Mouse (Mus musculus): ENCODE data around the gene Acad10.
"Not testable (repeated sequence)": the region's sequence is repeated elsewhere in the genome, so short reads cannot be mapped to it uniquely, and the experiment has no call there.

Acad10 gene

GRCm38 (mm10) chr5:121656866-121657265 is 3.4 kb downstream of the Acad10 start:
- DNase-seq: not testable (repeated sequence)

GRCm38 (mm10) chr5:121654526-121654925 is 5.8 kb downstream of the Acad10 start:
- no peak for DNase-seq

GRCm38 (mm10) chr5:121649134-121649533 is 11.2 kb downstream of the Acad10 start:
- no peak for DNase-seq

GRCm38 (mm10) chr5:121639601-121640000 is 20.7 kb downstream of the Acad10 start:
- no peak for DNase-seq

GRCm38 (mm10) chr5:121637296-121637695 is 23.0 kb downstream of the Acad10 start:
- no peak for DNase-seq

GRCm38 (mm10) chr5:121634668-121635067 is 25.6 kb downstream of the Acad10 start:
- DNase-seq: no peak

GRCm38 (mm10) chr5:121632804-121633203 is 27.5 kb downstream of the Acad10 start:
- DNase-seq: no peak

- not testable (repeated sequence) for DNase-seq
Measured at GRCm38 (mm10) chr5:121631106-121631647, 29.1 kb downstream of the Acad10 start.

- DNase-seq: peak; percentile 42 to 76
Measured at GRCm38 (mm10) chr5:121627871-121628270, 32.4 kb downstream of the Acad10 start.

- no peak for DNase-seq
Measured at GRCm38 (mm10) chr5:121623241-121623640, 37.1 kb downstream of the Acad10 start.

- no peak for DNase-seq
Measured at GRCm38 (mm10) chr5:121621102-121621501, 39.2 kb downstream of the Acad10 start.

- peak; percentile 70 to 81 for DNase-seq
Measured at GRCm38 (mm10) chr5:121618592-121619513, 41.5 kb downstream of the Acad10 start, which contains the start of gene Acad12. Acad12 (minus strand) TSS chr5:121618938.

- not testable (repeated sequence) for DNase-seq
Measured at GRCm38 (mm10) chr5:121614921-121615320, 45.4 kb downstream of the Acad10 start.

GRCm38 (mm10) chr5:121612036-121612435 is 48.3 kb downstream of the Acad10 start:
- DNase-seq: no peak

GRCm38 (mm10) chr5:121609556-121610135 is 50.7 kb downstream of the Acad10 start:
- not testable (repeated sequence) for DNase-seq

GRCm38 (mm10) chr5:121606151-121606550 is 54.2 kb downstream of the Acad10 start:
- peak; percentile 60 to 79 for DNase-seq

GRCm38 (mm10) chr5:121603815-121604214 is 56.5 kb downstream of the Acad10 start:
- DNase-seq: not testable (repeated sequence)

GRCm38 (mm10) chr5:121601547-121602299 is 58.6 kb downstream of the Acad10 start:
- peak; percentile 78 to 93 for DNase-seq

- DNase-seq: no peak
Measured at GRCm38 (mm10) chr5:121598871-121599610, 61.3 kb downstream of the Acad10 start.

- no peak for DNase-seq
Measured at GRCm38 (mm10) chr5:121597991-121598537, 62.2 kb downstream of the Acad10 start.

GRCm38 (mm10) chr5:121597332-121597731 is 63.0 kb downstream of the Acad10 start:
- no peak for DNase-seq

GRCm38 (mm10) chr5:121596226-121596625 is 64.1 kb downstream of the Acad10 start:
- no peak for DNase-seq
